Mouse (Mus musculus) common myeloid progenitor, adult 5-6 weeks (primary cell): ENCODE results near the gene Cpeb2. TPM values are rescaled to one million over a fixed set of nuclear protein-coding genes. Genes with fewer than 3 reads are reported as not detected.

ENCODE experiments used
- ATAC-seq: replicated peaks from 2 replicates; pipeline ENCODE4 v1.8.0; 2016; ENCODE audit warnings: low read depth, mild to moderate bottlenecking, moderate TSS enrichment, inconsistent platforms; ENCODE audit not compliant: poor library complexity, severe bottlenecking
- total RNA-seq: library from RNA; stranded (forward); fragments of 200-1000, 187-1606 nt; gene quantifications from 2 replicates; pipeline ENCODE4 v1.2.3, GENCODE M21; 2017

Gene Cpeb2
- total RNA-seq, 1 experiment from 2014 or later = 3.1 TPM

GRCm38 (mm10) chr5:43236476-43236875 lies 3.5 kb downstream of the Cpeb2 start:
- no peak for ATAC-seq

GRCm38 (mm10) chr5:43237238-43237637 lies 4.3 kb downstream of the Cpeb2 start:
- no peak for ATAC-seq

GRCm38 (mm10) chr5:43239141-43239835 lies 6.3 kb downstream of the Cpeb2 start:
- peak; percentile 52 for ATAC-seq

- ATAC-seq = no peak
Observed at GRCm38 (mm10) chr5:43240729-43241128, 7.8 kb downstream of the Cpeb2 start.

- no peak for ATAC-seq
Observed at GRCm38 (mm10) chr5:43246236-43246635, 13.3 kb downstream of the Cpeb2 start.

DNA sequence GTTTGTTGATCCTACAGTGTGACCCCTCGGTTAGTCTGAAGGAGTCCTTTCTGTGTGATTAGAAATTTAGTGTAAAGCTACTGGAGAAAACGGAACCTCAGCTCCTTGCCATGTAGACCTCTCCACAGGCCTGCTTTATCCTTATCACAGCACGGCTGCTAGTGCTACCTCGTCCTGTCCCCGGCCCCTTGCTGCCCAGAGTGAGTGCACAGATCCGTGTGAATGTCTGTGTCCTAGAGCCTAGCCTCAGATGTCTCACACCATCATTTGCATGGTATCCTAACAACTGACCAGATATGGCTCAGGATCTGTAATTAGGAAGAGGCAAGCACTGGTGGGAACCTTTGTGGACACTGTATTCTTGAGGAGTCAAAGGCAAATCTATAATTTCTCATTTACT lies 14.0 kb downstream of the Cpeb2 start:
- ATAC-seq = no peak

- no peak for ATAC-seq
Observed at GRCm38 (mm10) chr5:43248001-43248430, 15.0 kb downstream of the Cpeb2 start.

- ATAC-seq = no peak
Observed at GRCm38 (mm10) chr5:43257490-43257889, 24.5 kb downstream of the Cpeb2 start.

- no peak for ATAC-seq
Observed at GRCm38 (mm10) chr5:43258472-43259142, 25.6 kb downstream of the Cpeb2 start.

DNA sequence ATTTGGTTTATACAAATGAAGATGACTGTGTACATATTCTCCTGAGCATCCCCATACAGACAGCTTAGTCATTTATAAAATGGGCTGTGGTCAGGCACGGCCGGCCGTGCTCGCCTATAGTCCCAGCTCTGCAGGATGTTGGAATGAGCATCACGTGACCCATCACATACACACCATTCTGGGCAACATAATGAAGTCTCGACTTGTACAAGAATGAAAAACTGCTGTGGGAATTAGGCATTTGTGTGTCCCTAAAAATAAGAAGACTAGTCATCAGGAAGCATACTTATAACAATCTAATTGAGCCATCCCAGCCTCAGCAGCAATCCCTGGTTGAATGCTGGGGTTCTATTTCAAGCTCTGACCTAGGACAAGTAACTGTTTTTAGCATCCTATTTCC lies 28.8 kb downstream of the Cpeb2 start:
- ATAC-seq = no peak

- no peak for ATAC-seq
Observed at GRCm38 (mm10) chr5:43263951-43264350, 31.0 kb downstream of the Cpeb2 start.

DNA sequence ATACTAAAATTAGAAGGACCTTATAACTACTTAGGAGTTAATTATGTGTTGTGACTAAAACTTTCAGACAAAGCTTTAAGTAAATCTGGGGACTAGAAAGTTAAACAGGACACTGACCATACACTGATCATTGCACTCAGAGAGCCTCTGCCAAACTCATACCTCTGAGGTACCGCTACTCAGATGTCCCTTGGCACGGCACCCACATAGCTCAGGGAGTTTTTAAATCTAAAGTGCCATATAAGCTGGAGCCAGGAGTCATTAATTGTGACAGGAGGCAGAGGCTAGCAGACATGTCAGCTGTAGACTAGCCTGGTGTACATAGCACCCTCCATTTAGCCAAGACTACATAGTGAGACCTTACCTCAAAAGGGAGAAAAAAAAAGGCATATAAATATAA lies 31.7 kb downstream of the Cpeb2 start:
- no peak for ATAC-seq

DNA sequence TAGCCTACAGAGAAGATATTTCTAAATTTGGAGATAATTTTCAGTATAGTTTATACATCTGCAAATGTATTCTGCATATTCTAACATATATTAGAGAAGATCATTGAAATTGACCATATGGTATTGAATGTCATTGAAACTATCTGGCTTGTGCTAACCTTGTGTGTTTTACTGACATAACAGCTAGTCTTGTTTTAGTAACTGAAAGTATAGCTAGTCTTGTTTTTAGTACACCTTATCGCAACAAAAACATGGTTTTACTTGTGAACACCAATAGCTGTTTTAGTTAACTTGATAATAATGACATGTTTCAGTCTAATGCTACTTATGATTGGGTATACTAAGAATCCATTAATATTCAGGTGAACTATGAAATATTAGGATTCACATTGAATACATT lies 45.0 kb downstream of the Cpeb2 start:
- ATAC-seq = no peak

DNA sequence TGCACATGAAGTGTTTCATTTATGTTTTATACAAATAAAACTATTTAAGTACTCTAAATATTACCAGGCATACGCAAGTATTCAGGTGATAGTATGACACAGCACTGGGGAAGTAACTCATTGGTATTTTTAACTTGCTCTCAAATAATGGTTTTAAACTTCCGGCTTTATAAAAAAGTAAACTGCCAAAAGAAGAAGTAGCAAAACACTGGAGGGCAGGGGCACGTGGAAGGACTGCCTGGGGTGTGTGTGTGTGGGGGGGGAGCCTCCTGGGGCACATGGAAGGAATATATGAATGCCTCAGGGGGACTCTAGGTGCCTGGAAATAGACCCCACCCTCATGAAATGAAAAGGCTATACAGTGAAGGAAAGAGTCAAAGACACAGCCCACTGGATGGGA lies 46.8 kb downstream of the Cpeb2 start:
- ATAC-seq = peak; percentile 96

- ATAC-seq = peak; percentile 59
Observed at GRCm38 (mm10) chr5:43285756-43286155, 52.8 kb downstream of the Cpeb2 start.

DNA sequence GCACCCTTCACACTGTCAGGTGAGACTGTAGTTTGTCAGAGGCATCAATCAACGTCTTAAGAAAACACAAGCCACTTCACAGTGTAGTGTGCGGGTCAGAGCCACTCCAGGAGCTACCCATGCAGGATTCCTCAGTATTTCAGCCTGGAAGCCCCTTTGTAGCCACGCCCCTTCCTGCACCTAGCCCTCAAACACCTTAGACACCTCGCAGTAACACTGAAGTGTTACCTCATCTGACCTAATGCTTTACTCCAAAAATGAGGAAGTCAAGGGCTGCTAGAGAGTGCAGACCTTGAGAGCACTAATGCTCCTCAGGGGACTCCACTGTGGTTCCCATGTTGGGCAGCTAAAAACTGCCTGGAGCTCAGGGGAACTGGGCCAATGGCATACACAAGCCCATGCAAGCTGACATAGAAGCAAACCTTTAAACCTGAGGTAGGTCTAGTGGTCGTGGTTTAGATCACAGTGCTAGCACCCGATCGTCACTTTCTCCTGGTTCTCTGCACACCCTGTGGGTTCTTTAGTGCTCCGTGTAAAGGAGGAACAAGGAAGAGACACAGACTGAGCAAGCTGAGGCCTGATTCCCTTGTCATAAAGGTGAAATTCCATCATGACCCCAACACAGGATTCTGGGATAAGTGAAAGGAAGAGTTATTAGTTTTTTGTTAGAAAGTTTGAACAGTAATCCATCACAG lies 56.9 kb downstream of the Cpeb2 start:
- peak; percentile 91 for ATAC-seq

DNA sequence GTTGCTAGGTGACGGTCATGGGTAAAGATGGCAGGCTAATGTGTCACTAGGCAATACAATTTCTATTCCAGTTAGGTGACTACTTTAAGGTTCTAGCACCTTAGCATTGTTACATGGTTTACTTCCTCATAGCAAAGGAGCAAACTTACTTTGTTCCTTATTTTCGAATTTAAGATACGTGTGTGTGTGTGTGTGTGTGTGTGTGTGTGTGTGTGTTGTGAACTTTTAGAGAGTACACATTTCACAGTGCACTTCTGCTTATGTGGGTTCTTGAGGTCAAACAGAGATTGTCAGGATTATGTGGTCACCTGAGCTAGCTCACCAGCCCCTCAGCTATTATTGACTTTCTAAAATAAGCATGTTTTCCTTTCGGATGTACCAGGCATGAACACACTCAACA lies 60.2 kb downstream of the Cpeb2 start:
- ATAC-seq = peak; percentile 34; the same call in 1 of the 2 replicates

GRCm38 (mm10) chr5:43297459-43297858 lies 64.5 kb downstream of the Cpeb2 start:
- no peak for ATAC-seq

GRCm38 (mm10) chr5:43298975-43299374 lies 66.0 kb downstream of the Cpeb2 start:
- no peak for ATAC-seq

GRCm38 (mm10) chr5:43300076-43300475 lies 67.1 kb downstream of the Cpeb2 start:
- ATAC-seq = no peak

DNA sequence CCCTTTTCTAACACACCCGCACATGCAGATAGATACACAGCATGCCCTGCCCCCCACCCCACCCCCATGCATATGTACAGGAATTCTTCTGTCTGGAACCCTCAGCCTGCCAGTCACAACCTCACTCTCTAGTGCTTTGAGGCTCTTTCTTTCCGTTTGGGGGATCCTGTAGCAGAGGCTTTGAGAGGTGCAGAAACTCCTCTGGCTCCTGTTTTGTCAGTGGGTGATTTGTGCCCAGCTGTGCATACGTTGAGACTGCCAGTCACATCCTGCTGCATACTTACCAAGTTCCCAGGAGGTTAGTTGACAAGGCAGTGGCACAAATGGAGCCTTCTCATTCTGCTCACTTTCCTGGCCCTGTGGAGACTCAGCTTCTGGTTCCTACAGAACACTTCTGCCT lies 68.0 kb downstream of the Cpeb2 start:
- no peak for ATAC-seq
